8 mouse cellular contexts compared by ENCODE assay signal in the genomic region with DNA sequence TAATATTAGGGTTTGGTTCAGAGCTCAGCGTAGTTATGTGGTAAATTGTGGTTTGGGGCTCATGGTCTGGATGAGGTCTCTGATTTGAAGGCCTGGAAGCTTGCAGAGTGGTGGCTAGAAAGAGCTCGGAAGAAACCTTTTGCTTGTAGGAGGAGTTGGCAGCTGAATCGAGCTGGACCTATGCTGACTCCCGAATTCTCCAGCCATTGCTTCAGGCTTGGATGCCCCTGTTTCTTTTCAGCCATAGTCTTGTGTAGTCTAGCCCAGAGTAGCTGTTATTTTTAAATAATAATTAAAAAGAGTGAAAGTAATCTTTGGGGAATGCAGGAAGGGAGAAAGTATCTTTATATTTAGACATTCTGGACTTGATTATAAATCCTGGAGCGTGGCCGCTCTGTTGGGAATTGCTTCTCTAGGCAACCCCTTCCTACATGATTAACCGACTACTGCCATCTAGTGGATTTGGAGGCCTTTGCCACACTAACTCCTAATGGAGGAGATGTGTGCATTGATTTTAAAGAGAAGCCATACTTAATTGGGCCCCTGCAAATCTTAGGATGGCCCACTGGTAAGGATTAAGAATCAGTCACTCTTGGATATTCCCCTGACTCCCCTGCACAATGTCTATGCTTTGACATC.
DNase-seq lines count a peak whose midpoint lies in the region; ATAC-seq and TF ChIP-seq lines count a peak whose summit lies in the region.

No protein-coding gene starts in this region.

- TF ChIP-seq CTCF in intestine, postnatal 0 days (IDR thresholded peaks at IDR 0.05; ENCODE audit: low read depth) = peak; percentile 81

- 32% methylated on average over 7 of the region's 7 CpGs for WGBS in intestine, postnatal 0 days
- 22% methylated on average over 7 of the region's 7 CpGs for WGBS in midbrain, embryonic 16.5 days

- no peaks in the 10 kb centered on the region for H3K36me3 ChIP-seq in intestine, postnatal 0 days (ENCODE audit: control insufficient read depth, insufficient read depth)
- no peaks in the 10 kb centered on the region for H3K36me3 ChIP-seq in midbrain, embryonic 16.5 days (ENCODE audit: control insufficient read depth, insufficient read depth, low read length)

- DNase-seq in urinary bladder, adult 18-20 months (ENCODE audit: low spot score in 2 of 2) = peak; percentile 5 to 11
- no peak for DNase-seq in urinary bladder, postnatal 10 days (ENCODE audit: low spot score)
- DNase-seq in embryo, embryonic 9.5 days (ENCODE audit: extremely low spot score) = peak; percentile 72
- DNase-seq in gastrocnemius, postnatal 4 days (ENCODE audit: low spot score in 2 of 2) = peak; percentile 34 to 72
- DNase-seq in left cerebral cortex, adult 9 months (ENCODE audit: low spot score in 2 of 2) = peak; percentile 49 to 82
- DNase-seq in thymus, postnatal 25 days = peak; percentile 4

- peak overlapping the region; percentile 52; the same call in 1 of the 2 replicates for H3K27ac ChIP-seq in intestine, postnatal 0 days (ENCODE audit: low read depth, low read length)
- no peak overlapping the region for H3K27ac ChIP-seq in midbrain, embryonic 16.5 days (ENCODE audit: low read length)

- H3K9ac ChIP-seq in intestine, postnatal 0 days (ENCODE audit: low read depth, low read length) = no peak overlapping the region
- H3K9ac ChIP-seq in midbrain, embryonic 16.5 days (ENCODE audit: low read depth, low read length) = no peak overlapping the region

- H3K4me1 ChIP-seq in intestine, postnatal 0 days (replicated peaks; ENCODE audit: control insufficient read depth, insufficient read depth, low read length) = no peaks in the 10 kb centered on the region
- H3K4me1 ChIP-seq in midbrain, embryonic 16.5 days (ENCODE audit: control insufficient read depth, insufficient read depth, low read length) = peaks cover 8% of the 10 kb centered on the region

- 0 out of 2 replicates have a peak overlapping the region, but pooled peaks have one; percentile 13 for H3K4me2 ChIP-seq in intestine, postnatal 0 days (replicated peaks; ENCODE audit: low read depth)
- peak overlapping the region; percentile 37 for H3K4me2 ChIP-seq in midbrain, embryonic 16.5 days (ENCODE audit: low read length)

- H3K9me3 ChIP-seq in intestine, postnatal 0 days (ENCODE audit: control insufficient read depth) = no peaks in the 10 kb centered on the region
- no peaks in the 10 kb centered on the region for H3K9me3 ChIP-seq in midbrain, embryonic 16.5 days (replicated peaks; ENCODE audit: control insufficient read depth, low read length, poor library complexity, severe bottlenecking)

- H3K4me3 ChIP-seq in intestine, postnatal 0 days (ENCODE audit: low read depth, low read length) = no peak overlapping the region
- 0 out of 2 replicates have a peak overlapping the region, but pooled peaks have one; percentile 8 for H3K4me3 ChIP-seq in midbrain, embryonic 16.5 days (ENCODE audit: low read depth, low read length)

- no peaks in the 10 kb centered on the region for H3K27me3 ChIP-seq in intestine, postnatal 0 days (replicated peaks; ENCODE audit: control insufficient read depth, insufficient read depth, low read length)
- no peaks in the 10 kb centered on the region for H3K27me3 ChIP-seq in midbrain, embryonic 16.5 days (ENCODE audit: control insufficient read depth, insufficient read depth, low read depth, low read length)

- peak; percentile 33; the same call in 1 of the 2 replicates for ATAC-seq in intestine, postnatal 0 days
- ATAC-seq in midbrain, embryonic 16.5 days = peak; percentile 80; the same call in 1 of the 2 replicates
